In the genomic region with DNA sequence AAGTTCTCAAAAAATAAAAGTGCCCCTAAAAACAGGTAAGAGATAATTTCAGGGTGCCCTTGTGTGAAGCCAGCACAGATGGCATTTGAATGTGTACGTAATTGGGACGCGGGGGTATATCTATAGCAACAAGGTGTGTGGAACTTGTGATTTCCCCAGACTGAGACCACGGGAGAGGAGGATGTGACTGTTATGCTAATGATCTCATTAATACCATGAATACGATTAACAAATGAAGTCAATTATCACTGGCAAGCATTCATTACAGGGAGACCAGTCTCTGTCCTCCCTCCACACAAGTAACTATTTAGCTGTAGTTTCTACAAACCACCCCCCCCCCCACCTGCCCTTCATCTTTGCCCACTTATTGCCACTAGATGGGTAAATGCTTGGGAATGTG, we compare ENCODE assay signal across 14 mouse cellular contexts.
"Had no signal": no experiment of that assay in that cellular context is flagged by ENCODE, and none has a peak within 500 bp of the region (broad histone marks: within the 10 kb centered on the region; RNA-seq: fewer than 3 reads in every experiment).

No protein-coding gene starts in this region.

- DNase-seq: kidney, adult 2 months; kidney, postnatal 14 days; left cerebral cortex, postnatal 4 days; lung, adult 2 months; lung, postnatal 36 days; right cerebral cortex, postnatal 14 days; thymus, adult 2 months; thymus, postnatal 25 days had no signal

- H3K9me3 ChIP-seq: kidney, embryonic 15.5 days; limb, embryonic 13.5 days; stomach, embryonic 15.5 days had no signal

- H3K27me3 ChIP-seq: kidney, embryonic 15.5 days; stomach, embryonic 15.5 days had no signal

- H3K36me3 ChIP-seq: kidney, embryonic 15.5 days; limb, embryonic 13.5 days; stomach, embryonic 15.5 days had no signal

- ATAC-seq: lung, postnatal 0 days; midbrain, embryonic 16.5 days had no signal

- H3K27ac ChIP-seq: kidney, embryonic 15.5 days; limb, embryonic 13.5 days; liver, embryonic 14.5 days; stomach, embryonic 15.5 days had no signal

- H3K4me2 ChIP-seq: kidney, embryonic 15.5 days; limb, embryonic 13.5 days; stomach, embryonic 15.5 days had no signal

- H3K9ac ChIP-seq: kidney, embryonic 15.5 days; limb, embryonic 13.5 days; liver, embryonic 14.5 days; stomach, embryonic 15.5 days had no signal

- H3K4me1 ChIP-seq: stomach, embryonic 15.5 days had no signal

- H3K4me3 ChIP-seq: kidney, embryonic 15.5 days; limb, embryonic 13.5 days; stomach, embryonic 15.5 days had no signal
